Mouse (Mus musculus) forebrain, embryonic 14.5 days (tissue): Measurements from ENCODE around the gene Nt5dc3. TPM values are rescaled to one million over a fixed set of nuclear protein-coding genes. Genes with fewer than 3 reads are reported as not detected.

Experiments
- ATAC-seq: fragments of 200-750 bp; cut with Nextera tagmentation; 2 replicates; pipeline ENCODE4 v1.8.0; 2017; ENCODE audit warnings: mild to moderate bottlenecking, moderate library complexity
- DNase-seq: peaks from one replicate; pipeline ENCODE4 v3.0.0-alpha.2; 2015; ENCODE audit warnings: low spot score
- H3K27ac ChIP-seq: fragments of 300-500 bp; sonication (generic); 2 replicates; pipeline ENCODE4 v1.5.1; 2014; ENCODE audit warnings: low read depth, mild to moderate bottlenecking, control low read depth, low read length, moderate library complexity
- H3K27me3 ChIP-seq: fragments of 300-500 bp; sonication (generic); replicated peaks from 2 replicates; pipeline ENCODE4 v1.6.1; 2014; ENCODE audit warnings: low read length, control low read depth, mixed read lengths; ENCODE audit not compliant: control insufficient read depth, insufficient read depth
- H3K36me3 ChIP-seq: fragments of 300-500 bp; sonication (generic); 2 replicates; pipeline ENCODE4 v1.6.1; 2014; ENCODE audit warnings: low read length, control low read depth; ENCODE audit not compliant: control insufficient read depth, insufficient read depth
- H3K4me1 ChIP-seq: fragments of 300-500 bp; sonication (generic); 2 replicates; pipeline ENCODE4 v1.6.1; 2014; ENCODE audit warnings: antibody characterized with exemption, low read length, control low read depth; ENCODE audit not compliant: control insufficient read depth, insufficient read depth
- H3K4me2 ChIP-seq: fragments of 300-500 bp; sonication (generic); 2 replicates; pipeline ENCODE4 v1.6.1; 2014; ENCODE audit warnings: mild to moderate bottlenecking, control low read depth, low read length
- H3K4me3 ChIP-seq: fragments of 300-500 bp; sonication (generic); 2 replicates; pipeline ENCODE4 v1.5.1; 2014; ENCODE audit warnings: low read depth, low read length, control low read depth
- H3K9ac ChIP-seq: fragments of 300-500 bp; sonication (generic); 2 replicates; pipeline ENCODE4 v1.6.1; 2014; ENCODE audit warnings: mild to moderate bottlenecking, low read length, control low read depth, moderate library complexity
- H3K9me3 ChIP-seq: fragments of 300-500 bp; sonication (generic); replicated peaks from 2 replicates; pipeline ENCODE4 v1.6.1; 2016; ENCODE audit warnings: low read length, control low read depth, mixed read lengths; ENCODE audit not compliant: control insufficient read depth
- WGBS: fragments of 180-500 bp; shearing (Covaris S2); extraction: QIAGEN DNeasy Blood & Tissue Kit; methylation state at CpG from one replicate; pipeline ENCODE4 v1.1.7; 2014; 5-methylcytosine and 5-hydroxymethylcytosine counted together
- polyA plus RNA-seq: library from polyadenylated mRNA; unstranded; fragments of >200 nt; fragmentation: Nextera tagmentation; extraction: Ambion mirVana; gene quantifications from 2 replicates; pipeline ENCODE4 v1.2.1, GENCODE M21; 2014

The Nt5dc3 gene
- polyA plus RNA-seq, 1 experiment from 2014 or later = 6.7 TPM

DNA sequence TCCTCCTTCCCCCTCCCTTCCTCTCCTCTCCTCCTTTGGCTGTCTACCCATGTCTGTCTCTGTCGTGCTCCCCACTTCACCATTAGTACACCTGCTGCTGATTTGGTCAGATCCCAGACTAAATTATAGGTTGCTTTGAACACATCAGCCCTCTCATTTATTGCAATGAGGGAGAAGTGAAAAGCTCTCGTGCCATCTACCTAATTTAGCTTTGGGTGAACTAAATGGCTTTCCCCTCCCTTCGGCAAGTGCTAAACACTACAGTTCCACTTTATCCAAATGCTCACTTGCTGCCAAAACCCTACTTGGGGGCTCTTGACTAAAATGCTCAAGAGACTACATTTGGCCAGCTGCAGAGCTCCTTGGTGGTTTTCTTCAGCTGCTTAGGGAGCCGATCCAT, 58.0 kb downstream of the Nt5dc3 start:
- H3K4me1 ChIP-seq = no peaks in the 10 kb centered on the region
- no peak overlapping the region for H3K4me3 ChIP-seq
- ATAC-seq (peak; percentile 75), DNase-seq (peak; percentile 69)
- no peaks in the 10 kb centered on the region for H3K27me3 ChIP-seq
- H3K4me2 ChIP-seq = no peak overlapping the region
- 0 out of 2 replicates have a peak, but pooled peaks cover 5% of the 10 kb centered on the region for H3K36me3 ChIP-seq
- no peak overlapping the region for H3K27ac ChIP-seq
- WGBS = 59% methylated on average over 4 of the region's 4 CpGs
- H3K9ac ChIP-seq = no peak overlapping the region
- H3K9me3 ChIP-seq = no peaks in the 10 kb centered on the region

GRCm38 (mm10) chr10:86838827-86839226, 60.0 kb downstream of the Nt5dc3 start:
- no peaks in the 10 kb centered on the region for H3K4me1 ChIP-seq
- H3K27ac ChIP-seq = no peak overlapping the region
- no peak overlapping the region for H3K4me3 ChIP-seq
- ATAC-seq (no peak), DNase-seq (no peak)
- H3K9me3 ChIP-seq = no peaks in the 10 kb centered on the region
- H3K4me2 ChIP-seq = no peak overlapping the region
- 0 out of 2 replicates have a peak, but pooled peaks cover 3% of the 10 kb centered on the region for H3K36me3 ChIP-seq
- H3K9ac ChIP-seq = no peak overlapping the region
- no peaks in the 10 kb centered on the region for H3K27me3 ChIP-seq
- WGBS = 90% methylated on average over 6 of the region's 6 CpGs

- Histone ChIP-seq H3K4me1 (no peaks in the 10 kb centered on the region), H3K4me3 (no peak overlapping the region), H3K4me2 (no peak overlapping the region), H3K9ac (no peak overlapping the region), H3K27ac (no peak overlapping the region), H3K27me3 (no peaks in the 10 kb centered on the region), H3K9me3 (no peaks in the 10 kb centered on the region), H3K36me3 (no peaks in the 10 kb centered on the region)
- WGBS = 80% methylated on average over 5 of the region's 5 CpGs
- ATAC-seq = no peak
- DNase-seq = no peak
Observed at GRCm38 (mm10) chr10:86842659-86843058, 63.9 kb downstream of the Nt5dc3 start.

DNA sequence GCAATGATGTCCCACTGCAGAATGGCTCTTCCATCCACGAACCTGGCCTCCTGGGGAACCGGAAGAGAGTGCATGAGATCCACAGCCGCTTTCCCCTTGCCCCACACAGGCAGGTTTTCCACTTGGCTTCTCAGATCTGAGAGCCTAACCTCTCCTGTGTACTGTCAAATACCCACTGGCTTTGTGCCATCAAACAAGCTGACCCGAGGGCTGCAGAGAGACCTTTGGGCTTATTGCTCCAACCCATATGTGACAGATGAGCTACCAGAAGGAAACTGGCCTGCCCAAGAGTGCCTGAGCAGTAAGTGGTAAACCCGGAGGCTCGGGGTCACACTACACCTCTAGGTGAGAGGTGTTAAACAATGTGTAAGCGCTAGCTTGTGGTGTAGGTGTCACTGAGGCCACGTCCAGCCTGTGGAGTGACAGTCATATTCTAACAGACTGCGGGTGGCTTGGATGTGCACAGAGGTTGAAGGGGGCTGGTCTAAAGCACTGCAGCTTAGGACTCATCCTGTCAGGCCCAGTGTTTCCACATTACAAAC, 68.2 kb downstream of the Nt5dc3 start:
- 86% methylated on average over 9 of the region's 9 CpGs for whole genome bisulfite sequencing
- Histone ChIP-seq H3K4me2 (no peak overlapping the region), H3K4me3 (no peak overlapping the region), H3K9ac (no peak overlapping the region), H3K36me3 (no peaks in the 10 kb centered on the region), H3K27ac (no peak overlapping the region), H3K27me3 (no peaks in the 10 kb centered on the region), H3K9me3 (no peaks in the 10 kb centered on the region), H3K4me1 (no peaks in the 10 kb centered on the region)
- no peak for ATAC-seq
- no peak for DNase-seq

GRCm38 (mm10) chr10:86849087-86849486, 70.3 kb downstream of the Nt5dc3 start:
- 92% methylated on average over 4 of the region's 4 CpGs for WGBS
- H3K27me3 ChIP-seq = no peaks in the 10 kb centered on the region
- no peak for ATAC-seq

DNA sequence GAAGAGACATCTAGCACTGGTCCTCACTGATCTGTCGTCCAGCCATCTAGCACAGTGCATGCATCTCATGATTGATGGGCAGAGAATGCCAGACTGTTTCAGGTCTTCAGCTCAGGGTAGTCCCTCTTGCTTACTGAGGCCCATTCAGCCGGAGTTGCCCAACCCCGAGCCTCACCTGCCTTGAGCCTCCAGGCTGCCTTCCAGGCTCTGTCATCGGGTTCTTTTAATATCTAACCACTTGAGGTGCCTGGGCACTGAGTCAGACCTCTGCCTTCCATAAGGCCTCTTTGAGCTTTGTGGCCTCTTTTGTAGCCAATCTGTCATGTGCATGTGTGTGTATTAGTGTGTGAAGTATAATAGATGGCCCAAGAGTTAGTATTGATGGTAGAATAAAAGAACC, 70.7 kb downstream of the Nt5dc3 start:
- no peak overlapping the region for H3K9ac ChIP-seq
- H3K4me2 ChIP-seq = no peak overlapping the region
- no peak overlapping the region for H3K27ac ChIP-seq
- no peak overlapping the region for H3K4me3 ChIP-seq
- H3K4me1 ChIP-seq = no peaks in the 10 kb centered on the region
- DNase-seq (no peak), ATAC-seq (no peak)
- 72% methylated on average over 4 of the region's 4 CpGs for WGBS
- H3K27me3 ChIP-seq = no peaks in the 10 kb centered on the region
- no peaks in the 10 kb centered on the region for H3K36me3 ChIP-seq
- H3K9me3 ChIP-seq = no peaks in the 10 kb centered on the region

More at GRCm38 (mm10) chr10:86849087-86849486, 70.3 kb downstream of the Nt5dc3 start:
- no peak for DNase-seq
- Histone ChIP-seq H3K4me3 (no peak overlapping the region), H3K9ac (no peak overlapping the region), H3K4me2 (no peak overlapping the region), H3K4me1 (no peaks in the 10 kb centered on the region), H3K27ac (no peak overlapping the region), H3K9me3 (no peaks in the 10 kb centered on the region), H3K36me3 (no peaks in the 10 kb centered on the region)

- Histone ChIP-seq H3K36me3 (no peaks in the 10 kb centered on the region), H3K4me3 (no peak overlapping the region), H3K27ac (no peak overlapping the region), H3K4me2 (no peak overlapping the region), H3K4me1 (no peaks in the 10 kb centered on the region), H3K9me3 (no peaks in the 10 kb centered on the region), H3K9ac (no peak overlapping the region), H3K27me3 (no peaks in the 10 kb centered on the region)
- 76% methylated on average over 6 of the region's 6 CpGs for WGBS
- DNase-seq = peak; percentile 34
- no peak for ATAC-seq
Observed at GRCm38 (mm10) chr10:86852160-86852559, 73.4 kb downstream of the Nt5dc3 start.

- no peak for ATAC-seq
- Histone ChIP-seq H3K27ac (no peak overlapping the region), H3K27me3 (no peaks in the 10 kb centered on the region), H3K4me2 (no peak overlapping the region), H3K4me3 (no peak overlapping the region), H3K9me3 (no peaks in the 10 kb centered on the region), H3K4me1 (no peaks in the 10 kb centered on the region), H3K36me3 (no peaks in the 10 kb centered on the region), H3K9ac (no peak overlapping the region)
- 85% methylated on average over 3 of the region's 3 CpGs for WGBS
- DNase-seq = no peak
Observed at GRCm38 (mm10) chr10:86853433-86853832, 74.6 kb downstream of the Nt5dc3 start.

DNA sequence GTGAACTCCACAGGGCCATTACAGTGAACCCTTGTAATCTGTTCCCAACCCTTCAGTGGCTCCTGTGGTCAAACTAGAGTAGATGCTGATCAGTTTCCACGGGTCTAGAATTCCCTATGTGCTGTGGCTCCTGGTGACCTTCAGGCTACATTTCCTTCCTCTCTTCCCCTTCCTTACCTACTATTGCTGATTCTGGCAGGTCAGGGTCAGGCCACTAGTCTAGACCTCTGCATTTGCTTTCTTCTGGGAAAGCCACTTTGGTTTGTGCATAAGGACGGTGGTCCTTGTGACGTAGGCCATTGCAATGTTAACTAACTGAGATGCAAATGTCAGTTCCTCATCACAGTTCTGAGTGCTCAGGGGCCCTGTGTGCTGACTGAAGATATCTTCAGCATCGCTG, 81.6 kb downstream of the Nt5dc3 start:
- WGBS = 84% methylated on average over 4 of the region's 4 CpGs
- no peak overlapping the region for H3K27ac ChIP-seq
- no peak overlapping the region for H3K4me2 ChIP-seq
- no peaks in the 10 kb centered on the region for H3K9me3 ChIP-seq
- ATAC-seq = no peak
- no peak overlapping the region for H3K9ac ChIP-seq
- H3K27me3 ChIP-seq = no peaks in the 10 kb centered on the region
- DNase-seq = no peak
- no peaks in the 10 kb centered on the region for H3K36me3 ChIP-seq
- no peak overlapping the region for H3K4me3 ChIP-seq
- H3K4me1 ChIP-seq = no peaks in the 10 kb centered on the region
